Mouse (Mus musculus) heart, embryonic 11.5 days (tissue): ENCODE measurements around the gene Slc12a9. TPM values are rescaled to one million over a fixed set of nuclear protein-coding genes. Genes with fewer than 3 reads are reported as not detected.

Experiments
- ATAC-seq: fragments of 200-750 bp; cut with Nextera tagmentation; replicated peaks from 2 replicates; pipeline ENCODE4 v1.8.0; 2017; ENCODE audit warnings: moderate library complexity; ENCODE audit not compliant: insufficient number of reproducible peaks, low FRiP score, low TSS enrichment
- H3K27ac ChIP-seq: fragments of 300-500 bp; sonication (generic); 2 replicates; pipeline ENCODE4 v1.5.1; 2014; ENCODE audit warnings: mild to moderate bottlenecking, low read depth, low read length
- H3K27me3 ChIP-seq: fragments of 300-500 bp; sonication (generic); 2 replicates; pipeline ENCODE4 v1.6.1; 2014; ENCODE audit warnings: mild to moderate bottlenecking, low read length, mixed read lengths; ENCODE audit not compliant: control insufficient read depth, insufficient read depth
- H3K36me3 ChIP-seq: fragments of 300-500 bp; sonication (generic); 2 replicates; pipeline ENCODE4 v1.6.1; 2014; ENCODE audit warnings: mild to moderate bottlenecking, low read length, moderate library complexity, mixed read lengths; ENCODE audit not compliant: control insufficient read depth, insufficient read depth
- H3K4me1 ChIP-seq: fragments of 300-500 bp; sonication (generic); 2 replicates; pipeline ENCODE4 v1.6.1; 2014; ENCODE audit warnings: low read length; ENCODE audit not compliant: control insufficient read depth, insufficient read depth
- H3K4me2 ChIP-seq: fragments of 300-500 bp; sonication (generic); 2 replicates; pipeline ENCODE4 v1.6.1; 2014; ENCODE audit warnings: mild to moderate bottlenecking, moderate library complexity
- H3K4me3 ChIP-seq: fragments of 300-500 bp; sonication (generic); 2 replicates; pipeline ENCODE4 v1.5.1; 2014; ENCODE audit warnings: low read depth, low read length
- H3K9ac ChIP-seq: fragments of 300-500 bp; sonication (generic); 2 replicates; pipeline ENCODE4 v1.6.1; 2014; ENCODE audit warnings: mild to moderate bottlenecking, low read depth, low read length, moderate library complexity
- H3K9me3 ChIP-seq: fragments of 300-500 bp; sonication (generic); replicated peaks from 2 replicates; pipeline ENCODE4 v1.6.1; 2016; ENCODE audit warnings: low read length; ENCODE audit not compliant: control insufficient read depth
- WGBS: fragments of 180-500 bp; shearing (Covaris S2); extraction: QIAGEN DNeasy Blood & Tissue Kit; methylation state at CpG from one replicate; pipeline ENCODE4 v1.1.7; 2014; ENCODE audit not compliant: insufficient replicate concordance; 5-methylcytosine and 5-hydroxymethylcytosine counted together
- polyA plus RNA-seq: library from polyadenylated mRNA; unstranded; fragments of >200 nt; fragmentation: Nextera tagmentation; extraction: Ambion mirVana; gene quantifications from 2 replicates; pipeline ENCODE4 v1.2.1, GENCODE M21; 2014

Slc12a9 gene
- polyA plus RNA-seq, 1 experiment from 2014 or later = 5.1 TPM

DNA sequence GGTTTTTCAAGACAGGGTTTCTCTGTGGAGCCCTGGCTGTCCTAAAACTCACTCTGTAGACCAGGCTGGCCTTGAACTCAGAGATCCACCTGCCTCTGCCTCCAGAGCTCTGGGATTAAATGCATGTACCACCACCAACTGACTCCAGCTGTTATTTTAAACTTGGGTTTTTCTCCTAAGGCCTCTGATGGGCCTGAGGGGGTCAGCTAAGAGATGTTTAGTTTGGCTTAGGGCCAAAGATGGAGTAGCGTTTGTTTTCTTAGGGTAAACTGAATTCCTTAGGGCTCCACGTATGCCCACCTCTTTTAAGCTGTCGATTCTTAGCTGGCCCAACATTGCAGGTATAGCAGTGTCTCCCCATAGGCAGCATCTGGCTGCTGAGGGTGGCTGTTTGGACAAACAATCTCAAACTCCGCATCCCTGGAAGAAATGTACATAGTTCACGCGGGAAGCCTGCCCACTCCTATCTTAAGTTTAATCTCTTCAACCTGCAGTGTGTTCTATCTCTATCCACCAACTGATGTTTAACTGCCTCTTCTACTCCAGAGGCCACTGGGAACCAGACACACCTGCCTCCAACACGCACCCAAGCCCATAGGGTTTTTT is 9.1 kb upstream of the Slc12a9 start:
- Histone ChIP-seq H3K4me1 (peaks cover 26% of the 10 kb centered on the region), H3K4me2 (no peak overlapping the region), H3K4me3 (no peak overlapping the region), H3K36me3 (no peaks in the 10 kb centered on the region), H3K9me3 (no peaks in the 10 kb centered on the region), H3K9ac (no peak overlapping the region), H3K27ac (no peak overlapping the region), H3K27me3 (no peaks in the 10 kb centered on the region)
- 64% methylated on average over 7 of the region's 7 CpGs for WGBS
- ATAC-seq = no peak

DNA sequence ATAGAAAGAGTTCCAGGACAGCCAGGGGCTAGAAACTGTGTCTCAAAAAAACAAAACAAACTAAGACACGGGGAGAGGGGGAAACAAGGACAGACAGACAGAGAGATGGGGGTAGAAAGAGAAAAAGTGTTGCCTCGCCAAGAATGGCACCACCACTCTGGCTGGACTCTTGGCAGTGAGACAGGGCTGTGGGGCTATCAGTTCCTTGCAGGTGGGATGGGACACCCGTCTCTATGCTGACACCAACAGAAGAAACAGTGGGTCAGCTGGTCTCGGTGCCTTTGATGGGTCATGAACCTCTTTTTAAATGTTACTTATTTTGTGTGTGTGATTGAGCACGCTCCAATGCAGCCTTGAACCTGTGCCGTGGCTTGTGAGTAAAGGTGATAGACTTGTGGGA is 6.8 kb upstream of the Slc12a9 start:
- 66% methylated on average over 6 of the region's 6 CpGs for WGBS
- Histone ChIP-seq H3K36me3 (no peaks in the 10 kb centered on the region), H3K27ac (peak overlapping the region; percentile 85; the same call in 1 of the 2 replicates), H3K4me3 (no peak overlapping the region), H3K9me3 (no peaks in the 10 kb centered on the region), H3K9ac (no peak overlapping the region), H3K27me3 (no peaks in the 10 kb centered on the region), H3K4me1 (peaks cover 20% of the 10 kb centered on the region), H3K4me2 (no peak overlapping the region; the same call in 1 of the 2 replicates)
- ATAC-seq = no peak

GRCm38 (mm10) chr5:137339290-137339979 is 6.0 kb upstream of the Slc12a9 start:
- H3K9me3 ChIP-seq = no peaks in the 10 kb centered on the region
- peaks cover 20% of the 10 kb centered on the region for H3K4me1 ChIP-seq
- 7% methylated on average over 22 of the region's 22 CpGs for WGBS
- peak overlapping the region; percentile 48 for H3K4me3 ChIP-seq
- no peaks in the 10 kb centered on the region for H3K27me3 ChIP-seq
- H3K27ac ChIP-seq = peak overlapping the region; percentile 85
- H3K36me3 ChIP-seq = no peaks in the 10 kb centered on the region
- H3K9ac ChIP-seq = peak overlapping the region; percentile 83
- H3K4me2 ChIP-seq = peak overlapping the region; percentile 87
- ATAC-seq = peak; percentile 64

DNA sequence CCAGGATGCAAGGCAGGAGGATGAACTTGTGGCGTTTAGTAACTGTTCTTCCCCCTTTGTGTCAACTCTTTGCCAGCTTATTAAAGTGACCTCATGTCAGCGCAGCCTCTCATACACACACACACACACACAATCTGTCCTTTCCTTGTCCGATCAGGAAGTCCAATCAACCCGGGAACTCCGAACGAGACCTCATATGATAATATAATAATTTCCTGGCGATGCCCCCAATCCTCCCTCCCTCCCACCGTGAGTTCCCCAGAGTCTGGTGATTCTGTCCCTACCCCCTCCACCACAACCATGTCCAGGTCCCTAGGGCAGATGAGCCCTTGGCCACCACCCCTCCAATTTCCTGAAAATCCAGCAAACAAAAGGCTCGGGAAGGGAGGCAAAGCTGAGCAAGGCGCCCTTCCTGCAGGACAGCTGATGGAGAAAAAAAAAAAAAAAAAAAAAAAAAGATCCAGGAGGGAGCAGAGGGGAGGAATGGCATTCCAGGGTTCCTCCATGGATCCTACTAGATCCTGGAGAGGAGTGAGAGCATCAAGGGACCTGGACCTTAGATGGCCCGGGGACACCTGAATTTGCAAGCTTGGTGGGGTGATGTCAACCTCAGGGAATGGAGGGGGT is 5.4 kb upstream of the Slc12a9 start:
- Histone ChIP-seq H3K9ac (peak overlapping the region; percentile 83), H3K4me3 (peak overlapping the region; percentile 48), H3K27ac (peak overlapping the region; percentile 85), H3K4me2 (peak overlapping the region; percentile 87), H3K4me1 (peaks cover 20% of the 10 kb centered on the region), H3K36me3 (no peaks in the 10 kb centered on the region), H3K27me3 (no peaks in the 10 kb centered on the region), H3K9me3 (no peaks in the 10 kb centered on the region)
- WGBS = 2% methylated on average over 11 of the region's 11 CpGs
- peak; percentile 11; the same call in 1 of the 2 replicates for ATAC-seq

GRCm38 (mm10) chr5:137338256-137338655 is 4.9 kb upstream of the Slc12a9 start:
- no peaks in the 10 kb centered on the region for H3K9me3 ChIP-seq
- H3K4me1 ChIP-seq = peaks cover 20% of the 10 kb centered on the region
- peak overlapping the region; percentile 87 for H3K4me2 ChIP-seq
- no peaks in the 10 kb centered on the region for H3K36me3 ChIP-seq
- peak; percentile 62 for ATAC-seq
- H3K27me3 ChIP-seq = no peaks in the 10 kb centered on the region
- peak overlapping the region; percentile 85 for H3K27ac ChIP-seq
- 1% methylated on average over 19 of the region's 19 CpGs for WGBS
- H3K4me3 ChIP-seq = peak overlapping the region; percentile 48
- H3K9ac ChIP-seq = peak overlapping the region; percentile 83

GRCm38 (mm10) chr5:137337190-137337589 is 3.8 kb upstream of the Slc12a9 start:
- no peaks in the 10 kb centered on the region for H3K27me3 ChIP-seq
- no peaks in the 10 kb centered on the region for H3K36me3 ChIP-seq
- no peaks in the 10 kb centered on the region for H3K9me3 ChIP-seq
- 0 out of 2 replicates have a peak overlapping the region, but pooled peaks have one; percentile 30 for H3K9ac ChIP-seq
- no peak overlapping the region for H3K4me2 ChIP-seq
- 31% methylated on average over 8 of the region's 8 CpGs for WGBS
- peaks cover 25% of the 10 kb centered on the region for H3K4me1 ChIP-seq
- no peak for ATAC-seq
- peak overlapping the region; percentile 24; the same call in 1 of the 2 replicates for H3K27ac ChIP-seq
- H3K4me3 ChIP-seq = no peak overlapping the region

DNA sequence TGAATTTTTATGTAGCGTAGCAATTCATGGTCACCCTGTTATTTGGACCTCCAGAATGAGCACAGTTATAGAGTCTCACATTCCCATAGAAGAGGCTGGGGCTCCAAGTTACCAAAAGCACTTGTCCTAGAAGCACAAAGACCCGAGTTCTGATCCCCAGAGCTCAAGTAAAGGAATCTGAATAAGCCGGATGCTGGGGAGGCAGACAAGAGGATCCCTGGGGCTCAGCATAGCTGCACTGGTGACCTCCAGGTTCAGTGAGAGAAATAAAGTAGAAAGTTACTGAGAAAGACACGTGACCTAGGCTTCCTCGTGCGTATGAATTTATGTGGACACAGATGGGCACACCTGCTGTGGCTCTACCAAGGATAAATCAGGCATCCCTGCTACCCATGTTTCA is 1.7 kb upstream of the Slc12a9 start:
- Histone ChIP-seq H3K4me1 (peaks cover 25% of the 10 kb centered on the region), H3K4me3 (no peak overlapping the region), H3K27ac (no peak overlapping the region), H3K9me3 (no peaks in the 10 kb centered on the region), H3K36me3 (no peaks in the 10 kb centered on the region), H3K4me2 (no peak overlapping the region), H3K9ac (no peak overlapping the region), H3K27me3 (no peaks in the 10 kb centered on the region)
- WGBS = 75% methylated on average over 6 of the region's 6 CpGs
- no peak for ATAC-seq

- Histone ChIP-seq H3K27ac (no peak overlapping the region), H3K4me3 (no peak overlapping the region), H3K27me3 (no peaks in the 10 kb centered on the region), H3K4me1 (peaks cover 18% of the 10 kb centered on the region), H3K36me3 (no peaks in the 10 kb centered on the region), H3K9ac (no peak overlapping the region), H3K4me2 (peak overlapping the region; percentile 98), H3K9me3 (no peaks in the 10 kb centered on the region)
- ATAC-seq = no peak
- 47% methylated on average over 10 of the region's 10 CpGs for WGBS
Measured at GRCm38 (mm10) chr5:137334317-137334716, 920 bp upstream of the Slc12a9 start.
